16 mouse cellular contexts compared by ENCODE assay signal in genomic region chr11:29815261-29815660, GRCm38 (mm10). TPM values are rescaled to one million over a fixed set of nuclear protein-coding genes. Genes with fewer than 3 reads are reported as not detected.
DNase-seq lines count a peak whose midpoint lies in the region; ATAC-seq and TF ChIP-seq lines count a peak whose summit lies in the region.
"Had no signal": no experiment of that assay in that cellular context is flagged by ENCODE, and none has a peak within 500 bp of the region (broad histone marks: within the 10 kb centered on the region; RNA-seq: fewer than 3 reads in every experiment).

No protein-coding gene starts in this region.

- ATAC-seq in forebrain, embryonic 11.5 days (replicated peaks; ENCODE audit: low FRiP score), result peak; percentile 60; the same call in 1 of the 2 replicates
- ATAC-seq in forebrain, embryonic 15.5 days (replicated peaks), result no peak
- peak; percentile 58; the same call in 1 of the 2 replicates for ATAC-seq in lung, embryonic 14.5 days (ENCODE audit: insufficient read depth)
- ATAC-seq in liver, embryonic 14.5 days (ENCODE audit: insufficient read depth), result peak; percentile 99
- peak; percentile 72 for ATAC-seq in stomach, embryonic 16.5 days (ENCODE audit: insufficient read depth, low FRiP score)
- ATAC-seq: midbrain, embryonic 16.5 days had no signal

- no peaks in the 10 kb centered on the region for H3K27me3 ChIP-seq in forebrain, embryonic 11.5 days (ENCODE audit: control insufficient read depth, insufficient read depth, low read length)
- no peaks in the 10 kb centered on the region for H3K27me3 ChIP-seq in forebrain, embryonic 15.5 days
- no peaks in the 10 kb centered on the region for H3K27me3 ChIP-seq in lung, embryonic 14.5 days (ENCODE audit: insufficient read depth, low read length)
- H3K27me3 ChIP-seq in liver, embryonic 14.5 days (ENCODE audit: control insufficient read depth, insufficient read depth, low read length), result no peaks in the 10 kb centered on the region
- no peaks in the 10 kb centered on the region for H3K27me3 ChIP-seq in stomach, embryonic 16.5 days (ENCODE audit: control insufficient read depth, insufficient read depth, low read length)
- H3K27me3 ChIP-seq: embryonic facial prominence, embryonic 15.5 days had no signal

- no peak for TF ChIP-seq CTCF in lung, embryonic 14.5 days (IDR thresholded peaks at IDR 0.05; ENCODE audit: low read depth)
- TF ChIP-seq CTCF in liver, embryonic 14.5 days (IDR thresholded peaks at IDR 0.05; ENCODE audit: low read depth), result 0 out of 2 replicates have a peak, but pooled peaks have one; percentile 11

- H3K27ac ChIP-seq in forebrain, embryonic 11.5 days (ENCODE audit: low read depth, low read length), result no peak overlapping the region
- H3K27ac ChIP-seq in forebrain, embryonic 15.5 days (replicated peaks), result no peak overlapping the region
- H3K27ac ChIP-seq in lung, embryonic 14.5 days (ENCODE audit: low read depth), result no peak overlapping the region; the same call in 1 of the 2 replicates
- H3K27ac ChIP-seq in liver, embryonic 14.5 days, result peak overlapping the region; percentile 99
- no peak overlapping the region for H3K27ac ChIP-seq in stomach, embryonic 16.5 days (ENCODE audit: low read length)
- H3K27ac ChIP-seq: embryonic facial prominence, embryonic 15.5 days; hindbrain, embryonic 10.5 days had no signal

- no peak overlapping the region for H3K9ac ChIP-seq in forebrain, embryonic 11.5 days (ENCODE audit: low read length)
- no peak overlapping the region for H3K9ac ChIP-seq in forebrain, embryonic 15.5 days (replicated peaks)
- H3K9ac ChIP-seq in lung, embryonic 14.5 days, result no peak overlapping the region
- peak overlapping the region; percentile 61 for H3K9ac ChIP-seq in liver, embryonic 14.5 days (replicated peaks)
- no peak overlapping the region for H3K9ac ChIP-seq in stomach, embryonic 16.5 days (ENCODE audit: low read length)
- H3K9ac ChIP-seq: embryonic facial prominence, embryonic 15.5 days had no signal

- no peaks in the 10 kb centered on the region for H3K9me3 ChIP-seq in forebrain, embryonic 11.5 days (ENCODE audit: control insufficient read depth, low read length)
- no peaks in the 10 kb centered on the region for H3K9me3 ChIP-seq in forebrain, embryonic 15.5 days
- H3K9me3 ChIP-seq in lung, embryonic 14.5 days (ENCODE audit: low read depth, low read length), result no peaks in the 10 kb centered on the region
- H3K9me3 ChIP-seq in liver, embryonic 14.5 days (ENCODE audit: control insufficient read depth, low read length), result no peaks in the 10 kb centered on the region
- no peaks in the 10 kb centered on the region for H3K9me3 ChIP-seq in stomach, embryonic 16.5 days (replicated peaks; ENCODE audit: control insufficient read depth, low read length)
- H3K9me3 ChIP-seq: embryonic facial prominence, embryonic 15.5 days; hindbrain, embryonic 10.5 days had no signal

- H3K4me1 ChIP-seq in forebrain, embryonic 11.5 days (replicated peaks; ENCODE audit: control insufficient read depth, insufficient read depth, low read length), result no peaks in the 10 kb centered on the region
- no peaks in the 10 kb centered on the region for H3K4me1 ChIP-seq in forebrain, embryonic 15.5 days
- no peaks in the 10 kb centered on the region for H3K4me1 ChIP-seq in lung, embryonic 14.5 days (ENCODE audit: insufficient read depth)
- peaks cover 24 to 27% of the 10 kb centered on the region in 2 experiments for H3K4me1 ChIP-seq in liver, embryonic 14.5 days (replicated peaks; ENCODE audit: control insufficient read depth in 2 of 2, insufficient read depth in 2 of 2, low read length in 1 of 2)
- no peaks in the 10 kb centered on the region for H3K4me1 ChIP-seq in stomach, embryonic 16.5 days (ENCODE audit: control insufficient read depth, insufficient read depth, low read length)
- H3K4me1 ChIP-seq: embryonic facial prominence, embryonic 15.5 days; hindbrain, embryonic 10.5 days had no signal

- 90% methylated on average over 3 of the region's 3 CpGs for WGBS in forebrain, embryonic 11.5 days
- 88% methylated on average over 3 of the region's 3 CpGs for WGBS in forebrain, embryonic 15.5 days
- WGBS in lung, embryonic 14.5 days, result 54% methylated on average over 3 of the region's 3 CpGs
- 10% methylated on average over 3 of the region's 3 CpGs for WGBS in liver, embryonic 14.5 days (ENCODE audit: insufficient replicate concordance)
- WGBS in stomach, embryonic 16.5 days, result 73% methylated on average over 3 of the region's 3 CpGs

- no peak overlapping the region for H3K4me3 ChIP-seq in forebrain, embryonic 11.5 days (ENCODE audit: low read depth, low read length)
- H3K4me3 ChIP-seq in forebrain, embryonic 15.5 days, result no peak overlapping the region
- no peak overlapping the region for H3K4me3 ChIP-seq in lung, embryonic 14.5 days (ENCODE audit: low read depth, low read length)
- no peak overlapping the region for H3K4me3 ChIP-seq in liver, embryonic 14.5 days (ENCODE audit: insufficient read depth in 1 of 2, low read depth in 2 of 2, low read length in 2 of 2)
- H3K4me3 ChIP-seq in stomach, embryonic 16.5 days (replicated peaks; ENCODE audit: low read length), result no peak overlapping the region
- H3K4me3 ChIP-seq: embryonic facial prominence, embryonic 15.5 days; hindbrain, embryonic 10.5 days had no signal

- peak; percentile 98 for TF ChIP-seq EP300 in liver, embryonic 14.5 days (IDR thresholded peaks at IDR 0.05; ENCODE audit: low read depth)

- H3K4me2 ChIP-seq in forebrain, embryonic 11.5 days (ENCODE audit: low read depth, low read length, severe bottlenecking), result no peak overlapping the region
- no peak overlapping the region for H3K4me2 ChIP-seq in forebrain, embryonic 15.5 days (replicated peaks)
- no peak overlapping the region for H3K4me2 ChIP-seq in lung, embryonic 14.5 days
- peak overlapping the region; percentile 54 for H3K4me2 ChIP-seq in liver, embryonic 14.5 days (ENCODE audit: low read depth)
- no peak overlapping the region for H3K4me2 ChIP-seq in stomach, embryonic 16.5 days (ENCODE audit: low read depth, low read length)
- H3K4me2 ChIP-seq: embryonic facial prominence, embryonic 15.5 days had no signal

- no peaks in the 10 kb centered on the region for H3K36me3 ChIP-seq in forebrain, embryonic 11.5 days (ENCODE audit: control insufficient read depth, insufficient read depth, low read length)
- no peaks in the 10 kb centered on the region for H3K36me3 ChIP-seq in forebrain, embryonic 15.5 days
- H3K36me3 ChIP-seq in lung, embryonic 14.5 days (ENCODE audit: insufficient read depth), result no peaks in the 10 kb centered on the region
- no peaks in the 10 kb centered on the region for H3K36me3 ChIP-seq in liver, embryonic 14.5 days (replicated peaks; ENCODE audit: control insufficient read depth, insufficient read depth, low read depth)
- no peaks in the 10 kb centered on the region for H3K36me3 ChIP-seq in stomach, embryonic 16.5 days (ENCODE audit: control insufficient read depth, insufficient read depth, low read length)
- H3K36me3 ChIP-seq: embryonic facial prominence, embryonic 15.5 days; hindbrain, embryonic 10.5 days had no signal

- no peak for DNase-seq in forebrain, embryonic 11.5 days (ENCODE audit: low spot score)
- no peak for DNase-seq in lung, embryonic 14.5 days
- DNase-seq in lung, adult 18-20 months, result no peak
- DNase-seq in liver, embryonic 14.5 days (ENCODE audit: low read depth in 3 of 3, low spot score in 3 of 3), result peak; percentile 91 to 93 (median 91)
- no peak for DNase-seq in cerebellum, postnatal 36 days
- DNase-seq in frontal cortex, postnatal 36 days (ENCODE audit: low spot score in 2 of 2), result no peak
- DNase-seq: cerebellum, adult 9-11 months; kidney, adult 8-10 months; layer of hippocampus, adult 9-11 months; left cerebral cortex, postnatal 4 days; lung, postnatal 10 days had no signal

RNA-seq across cellular contexts. Expression of gene 4931440F15Rik, which starts 10.2 kb away (rescaled TPM):
- polyA plus RNA-seq in forebrain, embryonic 11.5 days (2014; fragmentation: Nextera tagmentation; extraction: Ambion mirVana), result 0.13 and 0.24 TPM in 2 replicates
- polyA plus RNA-seq in forebrain, embryonic 15.5 days (2015; fragmentation: Nextera tagmentation; extraction: Ambion mirVana), result 0.37 and 0.47 TPM in 2 replicates
- polyA plus RNA-seq in lung, embryonic 14.5 days (2014; fragmentation: Nextera tagmentation; extraction: Ambion mirVana), result 0.05 and 0.07 TPM in 2 replicates
- 0.13 and 0.14 TPM in 2 replicates for polyA plus RNA-seq in liver, embryonic 14.5 days (2012; rRNA removed)
- 0.20 and 0.25 TPM in 2 replicates for polyA plus RNA-seq in liver, embryonic 14.5 days (2014; fragmentation: Nextera tagmentation; extraction: Ambion mirVana)
- 0.04 and 0.14 TPM in 2 replicates for polyA plus RNA-seq in stomach, embryonic 16.5 days (2015; fragmentation: Nextera tagmentation; extraction: Ambion mirVana)

Comparison
In these comparisons a context has a peak if more than half of its experiments do, and no peak if none do; other contexts are left out.
1. DNase-seq: peak in liver, embryonic 14.5 days (3 of 3); none in forebrain, embryonic 11.5 days (single experiment), lung, embryonic 14.5 days (single experiment), lung, adult 18-20 months (0 of 2), cerebellum, postnatal 36 days (0 of 2) and frontal cortex, postnatal 36 days (0 of 2).